In genomic region chr11:114704071-114704913, GRCm38 (mm10) we compare ENCODE assay signal across 9 mouse cellular contexts. TPM values are rescaled to one million over a fixed set of nuclear protein-coding genes. Genes with fewer than 3 reads are reported as not detected.
A peak's percentile ranks its signal among the peaks of the same experiment; 100 is the strongest.
DNase-seq lines count a peak whose midpoint lies in the region; ATAC-seq and TF ChIP-seq lines count a peak whose summit lies in the region.
"Had no signal": no experiment of that assay in that cellular context is flagged by ENCODE, and none has a peak within 500 bp of the region (broad histone marks: within the 10 kb centered on the region; RNA-seq: fewer than 3 reads in every experiment).

No protein-coding gene starts in this region.

- no peak overlapping the region for H3K4me2 ChIP-seq in neural tube, embryonic 11.5 days (ENCODE audit: low read depth)

- H3K27ac ChIP-seq in neural tube, embryonic 11.5 days (ENCODE audit: low read depth, low read length), result 0 out of 2 replicates have a peak overlapping the region, but pooled peaks have one; percentile 45
- peak overlapping the region; percentile 70 for H3K27ac ChIP-seq in left cerebral cortex, adult 2 months

- intact Hi-C loops in left cerebral cortex, adult 2 months (cut with DNase I), result no loop called here

- DNase-seq in neural tube, embryonic 11.5 days (ENCODE audit: low spot score), result no peak
- DNase-seq in neural tube, embryonic 10.5 days (ENCODE audit: extremely low spot score, low spot score), result no peak
- DNase-seq in frontal cortex, postnatal 10 days (ENCODE audit: low spot score in 2 of 2), result peak; percentile 74 to 81
- peak; percentile 40 to 65 for DNase-seq in left cerebral cortex, adult 2 months (ENCODE audit: extremely low spot score in 1 of 2, low spot score in 2 of 2)
- DNase-seq in right cerebral cortex, postnatal 10 days (ENCODE audit: low spot score in 2 of 2), result peak; percentile 90 to 92
- DNase-seq in spleen, postnatal 4 days (ENCODE audit: low spot score in 2 of 2), result no peak
- no peak for DNase-seq in urinary bladder, adult 18-20 months (ENCODE audit: low spot score in 2 of 2)

- ATAC-seq in neural tube, embryonic 11.5 days (ENCODE audit: insufficient read depth, low FRiP score, low TSS enrichment), result peak; percentile 35; the same call in 1 of the 2 replicates
- ATAC-seq in megakaryocyte, adult 5-6 weeks (ENCODE audit: poor library complexity, severe bottlenecking), result no peak

- TF ChIP-seq CTCF in left cerebral cortex, adult 2 months (IDR thresholded peaks at IDR 0.05), result no peak

- H3K4me1 ChIP-seq in neural tube, embryonic 11.5 days (ENCODE audit: control insufficient read depth, insufficient read depth, low read length), result peaks cover 11% of the 10 kb centered on the region

- 56% methylated on average over 22 of the region's 22 CpGs for WGBS in neural tube, embryonic 11.5 days

- H3K9me3 ChIP-seq in neural tube, embryonic 11.5 days (ENCODE audit: control insufficient read depth, low read length), result no peaks in the 10 kb centered on the region

- peak overlapping the region; percentile 6; the same call in 1 of the 2 replicates for H3K9ac ChIP-seq in neural tube, embryonic 11.5 days (ENCODE audit: low read length)

- H3K4me3 ChIP-seq in neural tube, embryonic 11.5 days (ENCODE audit: low read depth, low read length), result no peak overlapping the region
- H3K4me3 ChIP-seq in left cerebral cortex, adult 2 months, result no peak overlapping the region

- H3K36me3 ChIP-seq in neural tube, embryonic 11.5 days (ENCODE audit: control insufficient read depth, insufficient read depth, low read length), result no peaks in the 10 kb centered on the region
- H3K36me3 ChIP-seq: G1E had no signal

- H3K27me3 ChIP-seq in neural tube, embryonic 11.5 days (ENCODE audit: control insufficient read depth, insufficient read depth, low read length), result no peaks in the 10 kb centered on the region

RNA-seq across cellular contexts. Expression of gene Dnaic2, which starts 22.9 kb away (rescaled TPM):
- 1.7 and 2.5 TPM in 2 replicates for polyA plus RNA-seq in neural tube, embryonic 11.5 days (2014; fragmentation: Nextera tagmentation; extraction: Ambion mirVana)
- 1 to 10 TPM in 1 of 2 experiments, under 1 TPM in 1; 1.00 to 1.8 TPM for total RNA-seq in left cerebral cortex, adult 2 months (2021)
- total RNA-seq in megakaryocyte, adult 5-6 weeks (2015), result not detected in 2 replicates
- not detected in 2 replicates for total RNA-seq in megakaryocyte, adult 5-6 weeks (2017)
- total RNA-seq: G1E had no signal
- polyA plus RNA-seq: G1E had no signal

RNA-seq across cellular contexts. Expression of gene Ttyh2, which starts 29.1 kb away (rescaled TPM):
- 20.6 and 24.6 TPM in 2 replicates for polyA plus RNA-seq in neural tube, embryonic 11.5 days (2014; fragmentation: Nextera tagmentation; extraction: Ambion mirVana)
- total RNA-seq in left cerebral cortex, adult 2 months (2021), result 10 to 100 TPM; 18.5 to 18.6 TPM
- 0.27 and 0.40 TPM in 2 replicates for total RNA-seq in megakaryocyte, adult 5-6 weeks (2015)
- 0.73 and 0.88 TPM in 2 replicates for total RNA-seq in megakaryocyte, adult 5-6 weeks (2017)

RNA-seq across cellular contexts. Expression of gene Rpl38, which starts 36.0 kb away (rescaled TPM):
- 826 and 967 TPM in 2 replicates for polyA plus RNA-seq in neural tube, embryonic 11.5 days (2014; fragmentation: Nextera tagmentation; extraction: Ambion mirVana)
- 100 to 1,000 TPM; 817 to 866 TPM for total RNA-seq in left cerebral cortex, adult 2 months (2021)
- total RNA-seq in megakaryocyte, adult 5-6 weeks (2015), result 716 and 867 TPM in 2 replicates
- 2,870 and 3,242 TPM in 2 replicates for total RNA-seq in megakaryocyte, adult 5-6 weeks (2017)

Comparison
In these comparisons a context has a peak if more than half of its experiments do, and no peak if none do; other contexts are left out.
1. DNase-seq: peak in frontal cortex, postnatal 10 days (2 of 2), left cerebral cortex, adult 2 months (2 of 2) and right cerebral cortex, postnatal 10 days (2 of 2); none in neural tube, embryonic 11.5 days (single experiment), neural tube, embryonic 10.5 days (single experiment), spleen, postnatal 4 days (0 of 2) and urinary bladder, adult 18-20 months (0 of 2).
2. RNA of gene Ttyh2, which starts 29.1 kb away (total RNA-seq): 18.5 to 18.6 TPM in left cerebral cortex, adult 2 months; 0.27 to 0.88 TPM in megakaryocyte, adult 5-6 weeks; every median in the first group is over 10 times any median in the second.